Mouse (Mus musculus) layer of hippocampus, postnatal 14 days (tissue): ENCODE results near the gene Arhgap31. TPM values are rescaled to one million over a fixed set of nuclear protein-coding genes. Genes with fewer than 3 reads are reported as not detected.
A peak's percentile ranks its signal among the peaks of the same experiment; 100 is the strongest.

ENCODE experiments used
- DNase-seq, 2 experiments: peaks; one replicate each; pipeline ENCODE4 v3.0.0; 2021 to 2022; ENCODE audit warnings: low spot score in 2 of 2, mixed read lengths in 1 of 2
- total RNA-seq, 2 experiments: library from RNA; stranded (reverse); gene quantifications; 2 replicates each; pipeline ENCODE4 v1.2.3; 2021

The Arhgap31 gene
- total RNA-seq, 2 experiments from 2014 or later, result 24.1 to 25.4 TPM

- DNase-seq, result no peak
Observed at GRCm38 (mm10) chr16:38653390-38653871, 59.6 kb downstream of the Arhgap31 start.

- no peak for DNase-seq
Observed at GRCm38 (mm10) chr16:38652653-38653052, 60.4 kb downstream of the Arhgap31 start.

GRCm38 (mm10) chr16:38651721-38652231, 61.3 kb downstream of the Arhgap31 start:
- no peak for DNase-seq

- DNase-seq, result no peak
Observed at GRCm38 (mm10) chr16:38651306-38651705, 61.8 kb downstream of the Arhgap31 start.

- no peak for DNase-seq
Observed at GRCm38 (mm10) chr16:38649431-38649827, 63.6 kb downstream of the Arhgap31 start.

- DNase-seq, result no peak
Observed at GRCm38 (mm10) chr16:38648783-38649430, 64.2 kb downstream of the Arhgap31 start.

- no peak for DNase-seq
Observed at GRCm38 (mm10) chr16:38648155-38648554, 64.9 kb downstream of the Arhgap31 start.

GRCm38 (mm10) chr16:38644455-38644854, 68.6 kb downstream of the Arhgap31 start:
- no peak for DNase-seq

GRCm38 (mm10) chr16:38637085-38637484, 76.0 kb downstream of the Arhgap31 start:
- DNase-seq, result no peak

GRCm38 (mm10) chr16:38636682-38637081, 76.4 kb downstream of the Arhgap31 start:
- no peak for DNase-seq

- no peak for DNase-seq
Observed at GRCm38 (mm10) chr16:38635833-38636390, 77.2 kb downstream of the Arhgap31 start.

- DNase-seq, result peak; percentile 29 to 48
Observed at GRCm38 (mm10) chr16:38632147-38632546, 80.9 kb downstream of the Arhgap31 start.

- no peak for DNase-seq
Observed at GRCm38 (mm10) chr16:38625811-38626369, 87.2 kb downstream of the Arhgap31 start.

- no peak for DNase-seq
Observed at GRCm38 (mm10) chr16:38625411-38625810, 87.7 kb downstream of the Arhgap31 start.

- no peak for DNase-seq
Observed at GRCm38 (mm10) chr16:38624303-38624702, 88.8 kb downstream of the Arhgap31 start.

GRCm38 (mm10) chr16:38622283-38622682, 90.8 kb downstream of the Arhgap31 start:
- DNase-seq, result no peak

GRCm38 (mm10) chr16:38620696-38621450, 92.2 kb downstream of the Arhgap31 start:
- DNase-seq, result no peak

- peak; percentile 79 to 83 for DNase-seq
Observed at GRCm38 (mm10) chr16:38619054-38619453, 94.0 kb downstream of the Arhgap31 start.

- no peak for DNase-seq
Observed at GRCm38 (mm10) chr16:38617977-38618376, 95.1 kb downstream of the Arhgap31 start.

- DNase-seq, result no peak
Observed at GRCm38 (mm10) chr16:38613646-38614045, 99.4 kb downstream of the Arhgap31 start.

GRCm38 (mm10) chr16:38612646-38613045, 100.4 kb downstream of the Arhgap31 start:
- no peak for DNase-seq

- no peak for DNase-seq
Observed at GRCm38 (mm10) chr16:38609092-38609491, 104.0 kb downstream of the Arhgap31 start.
